Mouse (Mus musculus): ENCODE measurements around the gene Fpr1.

DNA sequence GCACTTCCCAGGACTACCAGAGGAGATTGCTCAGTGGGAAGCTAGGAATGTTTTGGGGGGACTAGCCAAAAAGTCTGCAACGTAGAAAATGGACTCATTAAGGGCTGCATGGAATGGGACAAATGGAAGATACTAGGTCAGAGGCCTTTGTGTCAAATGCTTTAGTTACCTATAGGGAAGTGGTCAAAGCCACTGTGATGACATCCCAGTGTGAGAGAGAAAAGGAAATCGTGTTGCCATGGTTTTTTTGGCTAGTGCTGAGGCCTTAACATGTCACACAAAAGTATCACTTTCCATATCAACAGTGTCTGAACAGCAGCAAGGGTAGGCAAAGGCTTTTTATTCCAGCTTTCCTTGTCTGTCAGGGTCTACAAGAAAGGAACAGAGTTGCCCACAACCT is 18.6 kb downstream of the Fpr1 start:
- TF ChIP-seq CTCF (conservative IDR thresholded peaks at IDR 0.05; ENCODE audit: low read length) (no peak), NANOG (IDR thresholded peaks at IDR 0.05; ENCODE audit: borderline replicate concordance, low read length) (no peak)

Data from E14TG2a.4 (cell line).